Mouse (Mus musculus): ENCODE measurements around the gene Tmem220.

GRCm38 (mm10) chr11:67072615-67073130, 47.7 kb downstream of the Tmem220 start:
- TF ChIP-seq CTCF (IDR thresholded peaks at IDR 0.05; ENCODE audit: low read depth) (no peak), EP300 (IDR thresholded peaks at IDR 0.05; ENCODE audit: low read depth) (no peak)

All from liver, postnatal 0 days (tissue).